Mouse (Mus musculus): Measurements from ENCODE around the gene Defa33.
"Not testable (repeated sequence)": the region's sequence is repeated elsewhere in the genome, so short reads cannot be mapped to it uniquely, and the experiment has no call there.

Gene Defa33

GRCm38 (mm10) chr8:21391511-21391910 is at the start of gene Defa33:
Defa33 (plus strand) TSS chr8:21391811.
- DNase-seq = not testable (repeated sequence)

- DNase-seq = not testable (repeated sequence)
Observed at GRCm38 (mm10) chr8:21378215-21378614, 13.4 kb upstream of the Defa33 start, which contains the start of gene Defa2. Defa2 (plus strand) TSS chr8:21378515.

- not testable (repeated sequence) for DNase-seq
Observed at GRCm38 (mm10) chr8:21427111-21427510, 35.5 kb downstream of the Defa33 start, which contains the start of gene Defa36. Defa36 (plus strand) TSS chr8:21427411.
